Comparison of ENCODE assay signal across 20 mouse cellular contexts in genomic region chr17:9760706-9761059, GRCm38 (mm10).
DNase-seq lines count a peak whose midpoint lies in the region; ATAC-seq and TF ChIP-seq lines count a peak whose summit lies in the region.
"Had no signal": no experiment of that assay in that cellular context is flagged by ENCODE, and none has a peak within 500 bp of the region (broad histone marks: within the 10 kb centered on the region; RNA-seq: fewer than 3 reads in every experiment).

No protein-coding gene starts in this region.

- ATAC-seq in forebrain, embryonic 15.5 days (replicated peaks) = no peak
- ATAC-seq in forebrain, embryonic 11.5 days (replicated peaks; ENCODE audit: low FRiP score) = no peak
- ATAC-seq in heart, embryonic 16.5 days (replicated peaks; ENCODE audit: extremely low read depth, insufficient read depth, low FRiP score) = no peak
- ATAC-seq in heart, embryonic 11.5 days (replicated peaks; ENCODE audit: insufficient number of reproducible peaks, low FRiP score, low TSS enrichment) = no peak
- no peak for ATAC-seq in midbrain, embryonic 11.5 days (ENCODE audit: low FRiP score)
- ATAC-seq in midbrain, postnatal 0 days (ENCODE audit: low FRiP score) = no peak
- no peak for ATAC-seq in neural tube, embryonic 15.5 days (ENCODE audit: low FRiP score)
- ATAC-seq: forebrain, embryonic 16.5 days had no signal

- H3K9ac ChIP-seq in forebrain, embryonic 15.5 days (replicated peaks) = no peak overlapping the region
- H3K9ac ChIP-seq in forebrain, embryonic 11.5 days (ENCODE audit: low read length) = no peak overlapping the region
- no peak overlapping the region for H3K9ac ChIP-seq in heart, embryonic 16.5 days (ENCODE audit: low read length)
- H3K9ac ChIP-seq in heart, embryonic 11.5 days (ENCODE audit: low read depth, low read length) = no peak overlapping the region
- H3K9ac ChIP-seq in midbrain, embryonic 11.5 days (ENCODE audit: low read length) = no peak overlapping the region
- no peak overlapping the region for H3K9ac ChIP-seq in midbrain, postnatal 0 days (replicated peaks; ENCODE audit: low read length, poor library complexity, severe bottlenecking)
- H3K9ac ChIP-seq in neural tube, embryonic 15.5 days (replicated peaks) = no peak overlapping the region
- H3K9ac ChIP-seq: embryonic facial prominence, embryonic 12.5 days; limb, embryonic 15.5 days; liver, embryonic 15.5 days had no signal

- DNase-seq in forebrain, embryonic 11.5 days (ENCODE audit: low spot score) = no peak
- peak; percentile 45 for DNase-seq in midbrain, embryonic 11.5 days (ENCODE audit: low spot score, missing footprints)
- DNase-seq in midbrain, postnatal 0 days (ENCODE audit: low spot score) = no peak
- DNase-seq: adrenal gland, postnatal 25 days; cerebellum, adult 11 months; cerebellum, postnatal 10 days; kidney, adult 11 months; layer of hippocampus, postnatal 36 days; right cerebral cortex, adult 18-20 months; thymus, postnatal 14 days had no signal

- H3K36me3 ChIP-seq in forebrain, embryonic 15.5 days = no peaks in the 10 kb centered on the region
- no peaks in the 10 kb centered on the region for H3K36me3 ChIP-seq in forebrain, embryonic 11.5 days (ENCODE audit: control insufficient read depth, insufficient read depth, low read length)
- H3K36me3 ChIP-seq in heart, embryonic 16.5 days (ENCODE audit: control insufficient read depth, insufficient read depth) = no peaks in the 10 kb centered on the region
- no peaks in the 10 kb centered on the region for H3K36me3 ChIP-seq in heart, embryonic 11.5 days (ENCODE audit: control insufficient read depth, insufficient read depth, low read length)
- H3K36me3 ChIP-seq in midbrain, embryonic 11.5 days (ENCODE audit: control insufficient read depth, insufficient read depth, low read length) = no peaks in the 10 kb centered on the region
- no peaks in the 10 kb centered on the region for H3K36me3 ChIP-seq in midbrain, postnatal 0 days (ENCODE audit: insufficient read depth, low read length)
- H3K36me3 ChIP-seq in neural tube, embryonic 15.5 days = no peaks in the 10 kb centered on the region
- H3K36me3 ChIP-seq: embryonic facial prominence, embryonic 12.5 days; limb, embryonic 15.5 days; liver, embryonic 15.5 days had no signal

- H3K27ac ChIP-seq in forebrain, embryonic 15.5 days (replicated peaks) = peak overlapping the region; percentile 54; the same call in 1 of the 2 replicates
- no peak overlapping the region for H3K27ac ChIP-seq in forebrain, embryonic 11.5 days (ENCODE audit: low read depth, low read length)
- peak overlapping the region; percentile 65 for H3K27ac ChIP-seq in heart, embryonic 16.5 days (ENCODE audit: low read length)
- H3K27ac ChIP-seq in heart, embryonic 11.5 days (ENCODE audit: low read depth, low read length) = no peak overlapping the region
- no peak overlapping the region; the same call in 1 of the 2 replicates for H3K27ac ChIP-seq in midbrain, embryonic 11.5 days (ENCODE audit: low read depth, low read length)
- no peak overlapping the region for H3K27ac ChIP-seq in midbrain, postnatal 0 days (ENCODE audit: low read depth, low read length)
- H3K27ac ChIP-seq in neural tube, embryonic 15.5 days (replicated peaks) = peak overlapping the region; percentile 79
- H3K27ac ChIP-seq: embryonic facial prominence, embryonic 12.5 days; limb, embryonic 15.5 days; liver, embryonic 15.5 days; macrophage had no signal

- peaks cover 52% of the 10 kb centered on the region for H3K4me1 ChIP-seq in forebrain, embryonic 15.5 days
- peaks cover 8% of the 10 kb centered on the region for H3K4me1 ChIP-seq in forebrain, embryonic 11.5 days (replicated peaks; ENCODE audit: control insufficient read depth, insufficient read depth, low read length)
- peaks cover 25% of the 10 kb centered on the region for H3K4me1 ChIP-seq in heart, embryonic 16.5 days (ENCODE audit: control insufficient read depth, insufficient read depth, low read length)
- H3K4me1 ChIP-seq in heart, embryonic 11.5 days (ENCODE audit: control insufficient read depth, insufficient read depth, low read length) = peaks cover 19% of the 10 kb centered on the region
- peaks cover 44% of the 10 kb centered on the region for H3K4me1 ChIP-seq in midbrain, embryonic 11.5 days (ENCODE audit: control insufficient read depth, insufficient read depth, low read length)
- H3K4me1 ChIP-seq in midbrain, postnatal 0 days (ENCODE audit: insufficient read depth, low read length) = peaks cover under 1% of the 10 kb centered on the region; the same call in 1 of the 2 replicates
- H3K4me1 ChIP-seq in neural tube, embryonic 15.5 days = peaks cover 36% of the 10 kb centered on the region
- H3K4me1 ChIP-seq: liver, embryonic 15.5 days had no signal

- no peak overlapping the region for H3K4me2 ChIP-seq in forebrain, embryonic 15.5 days (replicated peaks)
- H3K4me2 ChIP-seq in forebrain, embryonic 11.5 days (ENCODE audit: low read depth, low read length, severe bottlenecking) = no peak overlapping the region
- H3K4me2 ChIP-seq in heart, embryonic 16.5 days (ENCODE audit: low read depth, low read length) = 0 out of 2 replicates have a peak overlapping the region, but pooled peaks have one; percentile 0
- no peak overlapping the region; the same call in 1 of the 2 replicates for H3K4me2 ChIP-seq in heart, embryonic 11.5 days
- H3K4me2 ChIP-seq in midbrain, embryonic 11.5 days = no peak overlapping the region
- no peak overlapping the region for H3K4me2 ChIP-seq in midbrain, postnatal 0 days (ENCODE audit: low read depth, low read length, poor library complexity, severe bottlenecking)
- no peak overlapping the region for H3K4me2 ChIP-seq in neural tube, embryonic 15.5 days
- H3K4me2 ChIP-seq: embryonic facial prominence, embryonic 12.5 days; limb, embryonic 15.5 days; liver, embryonic 15.5 days had no signal

- H3K4me3 ChIP-seq in forebrain, embryonic 15.5 days = no peak overlapping the region
- H3K4me3 ChIP-seq in forebrain, embryonic 11.5 days (ENCODE audit: low read depth, low read length) = no peak overlapping the region
- no peak overlapping the region for H3K4me3 ChIP-seq in heart, embryonic 16.5 days (ENCODE audit: low read length)
- no peak overlapping the region for H3K4me3 ChIP-seq in heart, embryonic 11.5 days (ENCODE audit: low read depth, low read length)
- no peak overlapping the region for H3K4me3 ChIP-seq in midbrain, embryonic 11.5 days (ENCODE audit: low read depth, low read length)
- no peak overlapping the region for H3K4me3 ChIP-seq in midbrain, postnatal 0 days (ENCODE audit: low read depth, low read length)
- no peak overlapping the region for H3K4me3 ChIP-seq in neural tube, embryonic 15.5 days (replicated peaks)
- H3K4me3 ChIP-seq: embryonic facial prominence, embryonic 12.5 days; erythroblast, embryonic 14.5 days; limb, embryonic 15.5 days; liver, embryonic 15.5 days had no signal

- H3K27me3 ChIP-seq in forebrain, embryonic 15.5 days = no peaks in the 10 kb centered on the region
- no peaks in the 10 kb centered on the region for H3K27me3 ChIP-seq in forebrain, embryonic 11.5 days (ENCODE audit: control insufficient read depth, insufficient read depth, low read length)
- no peaks in the 10 kb centered on the region for H3K27me3 ChIP-seq in heart, embryonic 16.5 days (ENCODE audit: control insufficient read depth, insufficient read depth, low read length)
- no peaks in the 10 kb centered on the region for H3K27me3 ChIP-seq in heart, embryonic 11.5 days (ENCODE audit: control insufficient read depth, insufficient read depth, low read length)
- no peaks in the 10 kb centered on the region for H3K27me3 ChIP-seq in midbrain, embryonic 11.5 days (ENCODE audit: control insufficient read depth, insufficient read depth, low read length)
- no peaks in the 10 kb centered on the region for H3K27me3 ChIP-seq in midbrain, postnatal 0 days (ENCODE audit: insufficient read depth, low read length)
- H3K27me3 ChIP-seq in neural tube, embryonic 15.5 days (replicated peaks) = no peaks in the 10 kb centered on the region
- H3K27me3 ChIP-seq: embryonic facial prominence, embryonic 12.5 days; limb, embryonic 15.5 days had no signal

- no peak for TF ChIP-seq CTCF in midbrain, postnatal 0 days (IDR thresholded peaks at IDR 0.05)

- no peaks in the 10 kb centered on the region for H3K9me3 ChIP-seq in forebrain, embryonic 15.5 days
- H3K9me3 ChIP-seq in forebrain, embryonic 11.5 days (ENCODE audit: control insufficient read depth, low read length) = no peaks in the 10 kb centered on the region
- H3K9me3 ChIP-seq in heart, embryonic 16.5 days (replicated peaks; ENCODE audit: control insufficient read depth, low read length) = no peaks in the 10 kb centered on the region
- H3K9me3 ChIP-seq in heart, embryonic 11.5 days (replicated peaks; ENCODE audit: control insufficient read depth, low read length) = no peaks in the 10 kb centered on the region
- no peaks in the 10 kb centered on the region for H3K9me3 ChIP-seq in midbrain, embryonic 11.5 days (ENCODE audit: control insufficient read depth, low read length)
- no peaks in the 10 kb centered on the region for H3K9me3 ChIP-seq in midbrain, postnatal 0 days (ENCODE audit: low read length)
- H3K9me3 ChIP-seq in neural tube, embryonic 15.5 days (replicated peaks) = no peaks in the 10 kb centered on the region
- H3K9me3 ChIP-seq: embryonic facial prominence, embryonic 12.5 days; limb, embryonic 15.5 days; liver, embryonic 15.5 days had no signal

- 93% methylated on average over 2 of the region's 2 CpGs for WGBS in forebrain, embryonic 15.5 days
- 88% methylated on average over 2 of the region's 2 CpGs for WGBS in forebrain, embryonic 11.5 days
- WGBS in heart, embryonic 16.5 days = 53% methylated on average over 2 of the region's 2 CpGs
- 73% methylated on average over 2 of the region's 2 CpGs for WGBS in heart, embryonic 11.5 days (ENCODE audit: insufficient replicate concordance)
- 92% methylated on average over 2 of the region's 2 CpGs for WGBS in midbrain, embryonic 11.5 days
- 90% methylated on average over 2 of the region's 2 CpGs for WGBS in midbrain, postnatal 0 days
- 69% methylated on average over 2 of the region's 2 CpGs for WGBS in neural tube, embryonic 15.5 days

Comparison
In these comparisons a context has a peak if more than half of its experiments do, and no peak if none do; other contexts are left out.
1. H3K27ac ChIP-seq: peak in forebrain, embryonic 15.5 days (single experiment), heart, embryonic 16.5 days (single experiment) and neural tube, embryonic 15.5 days (single experiment); none in forebrain, embryonic 11.5 days (single experiment), heart, embryonic 11.5 days (single experiment), midbrain, embryonic 11.5 days (single experiment) and midbrain, postnatal 0 days (single experiment).